Mouse (Mus musculus): ENCODE measurements around the gene Gm10974.

The Gm10974 gene

DNA sequence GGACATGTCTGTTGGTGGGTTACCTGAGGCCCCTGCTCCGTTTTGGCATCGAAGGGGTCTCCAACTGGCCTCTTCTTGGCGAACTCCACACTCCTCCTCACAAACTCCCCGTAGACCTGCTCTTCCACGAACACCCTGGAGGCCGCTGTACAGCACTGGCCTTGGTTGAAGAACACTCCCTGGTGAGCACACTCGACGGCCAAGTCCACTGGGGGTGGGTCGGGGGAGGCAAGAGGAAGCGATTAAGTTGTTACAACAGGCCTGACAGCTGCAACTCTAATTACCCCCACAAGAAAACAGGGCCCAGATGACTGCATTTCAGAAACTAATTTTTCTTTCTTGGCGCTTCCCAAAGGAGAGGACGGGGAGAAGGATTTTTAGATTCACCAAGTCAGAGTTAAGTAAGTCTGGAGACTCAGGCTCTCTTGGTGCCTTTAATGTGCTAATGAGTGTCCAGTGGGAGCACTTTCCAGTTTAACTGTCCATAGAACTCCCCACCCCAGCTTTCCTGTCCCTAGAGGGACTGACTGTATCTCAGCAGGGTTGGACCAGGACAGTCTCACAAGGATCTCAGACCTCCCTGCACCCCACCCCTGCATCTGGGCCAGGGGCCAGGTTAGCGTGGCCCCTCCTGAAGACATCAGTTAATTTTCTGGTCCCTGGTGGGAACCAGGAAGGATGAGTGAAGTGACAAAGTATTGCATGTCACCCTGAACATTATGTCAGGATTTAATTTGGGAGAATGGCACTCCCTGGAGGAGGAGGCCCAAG, 40.4 kb downstream of the Gm10974 start:
- DNase-seq (ENCODE audit: low spot score), result no peak

DNA sequence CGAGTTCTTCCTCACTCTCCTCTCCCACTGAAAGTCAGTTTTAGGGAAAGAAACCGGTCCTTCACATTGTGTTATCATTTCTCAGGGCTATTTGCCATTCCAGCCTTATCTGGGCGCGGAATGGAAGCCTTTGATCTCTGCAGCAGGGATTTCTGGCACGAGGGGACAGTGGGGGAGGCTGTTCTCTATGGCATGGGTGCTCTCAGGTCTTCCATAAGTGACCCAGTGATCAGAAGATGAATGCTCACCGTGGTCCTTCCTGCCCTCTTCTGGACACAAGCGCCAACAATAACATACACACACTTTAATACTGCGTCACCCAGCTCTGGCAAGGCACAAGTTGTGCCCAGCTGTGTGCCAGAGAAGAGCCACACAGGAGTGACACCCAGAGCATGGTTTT, 41.3 kb downstream of the Gm10974 start:
- no peak for DNase-seq (ENCODE audit: low spot score)

DNA sequence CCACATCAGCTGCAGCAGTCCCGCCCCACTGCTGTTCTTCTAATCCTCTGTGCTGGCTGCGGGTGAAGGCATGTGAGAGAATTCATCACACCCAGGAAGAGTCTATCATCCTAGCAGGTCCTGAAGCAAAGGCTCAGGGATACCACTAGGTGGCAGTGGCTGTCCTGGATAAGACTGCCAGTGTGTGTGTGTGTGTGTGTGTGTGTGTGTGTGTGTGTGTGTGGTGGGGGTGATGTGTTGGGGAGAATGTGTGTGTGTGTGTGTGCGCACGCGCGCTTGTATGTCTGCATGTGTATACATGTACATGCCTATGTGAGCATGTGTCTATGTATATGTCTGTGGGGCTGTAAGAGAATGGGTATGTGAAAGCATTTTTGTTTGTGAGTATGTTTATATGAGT, 43.7 kb downstream of the Gm10974 start:
- DNase-seq (ENCODE audit: low spot score), result no peak

GRCm38 (mm10) chr7:66413093-66413492, 47.4 kb downstream of the Gm10974 start:
- DNase-seq (ENCODE audit: low spot score), result no peak

- DNase-seq (ENCODE audit: low spot score), result no peak
Measured at GRCm38 (mm10) chr7:66416829-66417228, 51.1 kb downstream of the Gm10974 start.

DNA sequence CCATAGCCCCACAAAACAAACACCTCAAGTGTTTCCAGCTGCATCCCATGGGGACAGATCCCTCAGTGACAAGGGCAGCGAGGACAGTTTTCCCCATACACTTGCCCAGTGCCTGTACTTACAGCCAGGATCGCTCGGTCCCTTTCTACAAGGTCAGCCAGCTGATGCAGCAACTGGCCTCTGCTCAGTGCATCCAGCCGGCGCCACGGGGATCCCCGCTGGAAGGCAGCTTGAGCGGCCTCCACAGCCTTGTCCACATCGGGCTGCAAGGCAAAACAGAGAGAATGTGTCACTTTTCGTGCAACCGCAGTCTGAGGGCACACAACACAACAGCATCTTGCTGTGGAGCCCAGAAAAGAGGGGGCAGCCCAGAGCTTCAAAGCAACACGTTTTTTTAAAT, 53.3 kb downstream of the Gm10974 start:
- no peak for DNase-seq (ENCODE audit: low spot score)

GRCm38 (mm10) chr7:66421903-66422302, 56.2 kb downstream of the Gm10974 start:
- DNase-seq (ENCODE audit: low spot score), result no peak

DNA sequence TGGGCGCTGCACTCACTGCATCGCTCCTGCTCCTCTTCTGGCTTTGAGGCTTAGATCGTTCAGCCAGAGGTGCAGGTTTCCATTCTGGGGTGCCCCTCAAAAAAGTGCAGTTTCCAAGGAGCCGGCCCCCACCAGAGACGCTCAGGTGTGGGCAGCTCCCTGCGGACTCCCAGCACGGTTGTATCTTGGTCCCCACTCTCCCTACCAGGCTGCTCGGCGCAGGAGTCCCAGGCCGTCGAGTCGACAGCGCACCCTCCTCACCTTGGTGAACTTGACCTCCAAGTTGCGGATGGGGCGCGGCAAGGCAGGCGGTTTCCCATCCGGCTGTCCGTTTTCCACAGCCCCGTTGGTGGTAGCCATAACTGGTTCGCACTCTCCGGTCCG, 61.3 kb downstream of the Gm10974 start:
- DNase-seq (ENCODE audit: low spot score), result no peak

- no peak for DNase-seq (ENCODE audit: low spot score)
Measured at GRCm38 (mm10) chr7:66427437-66428161, 61.9 kb downstream of the Gm10974 start, which contains the start of gene Aldh1a3. Gene Aldh1a3 (minus strand): TSS chr7:66427517.

- peak; percentile 67 for DNase-seq (ENCODE audit: low spot score)
Measured at GRCm38 (mm10) chr7:66434453-66434935, 68.8 kb downstream of the Gm10974 start.

Measured in layer of hippocampus, adult 9-10 months (tissue).